Mouse (Mus musculus) urinary bladder, adult 2 months (tissue): ENCODE measurements around the gene Atp6v0c. TPM values are rescaled to one million over a fixed set of nuclear protein-coding genes. Genes with fewer than 3 reads are reported as not detected.
"Not testable (repeated sequence)": the region's sequence is repeated elsewhere in the genome, so short reads cannot be mapped to it uniquely, and the experiment has no call there.

Experiments
- DNase-seq: peaks from one replicate; pipeline ENCODE4 v3.0.0; 2022; ENCODE audit warnings: low spot score
- polyA plus RNA-seq: library from polyadenylated mRNA; depleted of rRNA; stranded (reverse); fragments of >200 nt; gene quantifications from 2 replicates; pipeline ENCODE4 v1.2.3, GENCODE M21; 2012

Atp6v0c gene
- polyA plus RNA-seq, 1 experiment, result 497 TPM

- DNase-seq, result no peak
Observed at GRCm38 (mm10) chr17:24157121-24157520, 12.4 kb downstream of the Atp6v0c start.

- no peak for DNase-seq
Observed at GRCm38 (mm10) chr17:24156394-24156793, 13.1 kb downstream of the Atp6v0c start.

- no peak for DNase-seq
Observed at GRCm38 (mm10) chr17:24155742-24156141, 13.8 kb downstream of the Atp6v0c start.

GRCm38 (mm10) chr17:24154463-24154862 is 15.0 kb downstream of the Atp6v0c start:
- no peak for DNase-seq

- peak; percentile 65 for DNase-seq
Observed at GRCm38 (mm10) chr17:24151890-24152563, 17.5 kb downstream of the Atp6v0c start.

GRCm38 (mm10) chr17:24151382-24151781 is 18.1 kb downstream of the Atp6v0c start:
- DNase-seq, result no peak

GRCm38 (mm10) chr17:24150824-24151223 is 18.7 kb downstream of the Atp6v0c start, which contains the start of gene Pdpk1:
Gene Pdpk1, minus strand, starts transcription at chr17:24150924.
- no peak for DNase-seq

- DNase-seq, result no peak
Observed at GRCm38 (mm10) chr17:24149421-24149820, 20.1 kb downstream of the Atp6v0c start.

GRCm38 (mm10) chr17:24142897-24143296 is 26.6 kb downstream of the Atp6v0c start:
- DNase-seq, result no peak

GRCm38 (mm10) chr17:24141425-24141920 is 28.0 kb downstream of the Atp6v0c start:
- peak; percentile 91 for DNase-seq

- no peak for DNase-seq
Observed at GRCm38 (mm10) chr17:24140845-24141424, 28.6 kb downstream of the Atp6v0c start.

GRCm38 (mm10) chr17:24139968-24140367 is 29.5 kb downstream of the Atp6v0c start:
- no peak for DNase-seq

- DNase-seq, result no peak
Observed at GRCm38 (mm10) chr17:24139256-24139655, 30.2 kb downstream of the Atp6v0c start.

- DNase-seq, result no peak
Observed at GRCm38 (mm10) chr17:24137226-24137880, 32.1 kb downstream of the Atp6v0c start.

GRCm38 (mm10) chr17:24134062-24134461 is 35.4 kb downstream of the Atp6v0c start:
- no peak for DNase-seq

GRCm38 (mm10) chr17:24132919-24133318 is 36.6 kb downstream of the Atp6v0c start:
- not testable (repeated sequence) for DNase-seq

GRCm38 (mm10) chr17:24131570-24131969 is 37.9 kb downstream of the Atp6v0c start:
- no peak for DNase-seq

GRCm38 (mm10) chr17:24129246-24129645 is 40.3 kb downstream of the Atp6v0c start:
- not testable (repeated sequence) for DNase-seq

- no peak for DNase-seq
Observed at GRCm38 (mm10) chr17:24127592-24127991, 41.9 kb downstream of the Atp6v0c start.

- DNase-seq, result no peak
Observed at GRCm38 (mm10) chr17:24126801-24127200, 42.7 kb downstream of the Atp6v0c start.

- DNase-seq, result no peak
Observed at GRCm38 (mm10) chr17:24119446-24119845, 50.1 kb downstream of the Atp6v0c start.
